Mouse (Mus musculus) adrenal gland, postnatal 10 days (tissue): ENCODE results near the gene 1700021F07Rik. TPM values are rescaled to one million over a fixed set of nuclear protein-coding genes. Genes with fewer than 3 reads are reported as not detected.

Experiments
- DNase-seq: peaks from one replicate; pipeline ENCODE4 v3.0.0; 2021; ENCODE audit warnings: mixed read lengths
- total RNA-seq, 2 experiments: library from RNA; stranded (reverse); gene quantifications; 2 replicates each; pipeline ENCODE4 v1.2.3; 2021

1700021F07Rik gene
- total RNA-seq, 2 experiments from 2014 or later: not detected

GRCm38 (mm10) chr2:173563336-173563735 is 41.0 kb downstream of the 1700021F07Rik start:
- DNase-seq: no peak

- no peak for DNase-seq
Observed at GRCm38 (mm10) chr2:173564179-173564578, 41.8 kb downstream of the 1700021F07Rik start.

Other genes with a start within 250 kb of the 1700021F07Rik start
- gene Pmepa1, start 246.1 kb upstream of the 1700021F07Rik start, total RNA-seq: 100 to 1,000 TPM in 1 of 2 experiments, 10 to 100 TPM in 1; 83.1 to 111 TPM
- not detected for gene Ankrd60, start 55.8 kb downstream of the 1700021F07Rik start, total RNA-seq
- 10 to 100 TPM; 28.3 to 29.8 TPM for gene Rab22a, start 137.2 kb downstream of the 1700021F07Rik start, total RNA-seq
- not detected for gene 1700010B08Rik, start 196.8 kb downstream of the 1700021F07Rik start, total RNA-seq
- 100 to 1,000 TPM; 132 to 136 TPM for gene Vapb, start 214.9 kb downstream of the 1700021F07Rik start, total RNA-seq